Mouse (Mus musculus) stomach, embryonic 14.5 days (tissue): ENCODE data around the gene Ciart. TPM values are rescaled to one million over a fixed set of nuclear protein-coding genes. Genes with fewer than 3 reads are reported as not detected.

Source experiments
- ATAC-seq: fragments of 200-750 bp; cut with Nextera tagmentation; 2 replicates; pipeline ENCODE4 v1.8.0; 2017; ENCODE audit warnings: low read depth, moderate TSS enrichment; ENCODE audit not compliant: insufficient number of reproducible peaks, insufficient read depth, low FRiP score
- H3K27ac ChIP-seq: fragments of 300-500 bp; sonication (generic); 2 replicates; pipeline ENCODE4 v1.5.1; 2014; ENCODE audit warnings: mild to moderate bottlenecking, low read length, moderate library complexity, mixed read lengths
- H3K27me3 ChIP-seq: fragments of 300-500 bp; sonication (generic); 2 replicates; pipeline ENCODE4 v1.6.1; 2014; ENCODE audit warnings: low read length, control low read depth, mixed read lengths; ENCODE audit not compliant: control insufficient read depth, insufficient read depth
- H3K36me3 ChIP-seq: fragments of 300-500 bp; sonication (generic); 2 replicates; pipeline ENCODE4 v1.6.1; 2014; ENCODE audit warnings: mild to moderate bottlenecking, control low read depth, low read length, moderate library complexity, mixed read lengths; ENCODE audit not compliant: control insufficient read depth, insufficient read depth
- H3K4me1 ChIP-seq: fragments of 300-500 bp; sonication (generic); 2 replicates; pipeline ENCODE4 v1.6.1; 2014; ENCODE audit warnings: low read length, control low read depth, mixed read lengths; ENCODE audit not compliant: control insufficient read depth, insufficient read depth
- H3K4me2 ChIP-seq: fragments of 300-500 bp; sonication (generic); replicated peaks from 2 replicates; pipeline ENCODE4 v1.6.1; 2014; ENCODE audit warnings: low read depth, low read length, control low read depth
- H3K4me3 ChIP-seq: fragments of 300-500 bp; sonication (generic); 2 replicates; pipeline ENCODE4 v1.5.1; 2014; ENCODE audit warnings: low read depth, low read length, control low read depth
- H3K9ac ChIP-seq: fragments of 300-500 bp; sonication (generic); replicated peaks from 2 replicates; pipeline ENCODE4 v1.6.1; 2014; ENCODE audit warnings: low read depth, mild to moderate bottlenecking, control low read depth, low read length, moderate library complexity, mixed read lengths
- H3K9me3 ChIP-seq: fragments of 300-500 bp; sonication (generic); 2 replicates; pipeline ENCODE4 v1.6.1; 2016; ENCODE audit warnings: low read depth, low read length, control low read depth; ENCODE audit not compliant: control insufficient read depth
- WGBS: fragments of 180-500 bp; shearing (Covaris S2); extraction: QIAGEN DNeasy Blood & Tissue Kit; methylation state at CpG from one replicate; pipeline ENCODE4 v1.1.7; 2014; 5-methylcytosine and 5-hydroxymethylcytosine counted together
- polyA plus RNA-seq: library from polyadenylated mRNA; unstranded; fragments of >200 nt; fragmentation: Nextera tagmentation; extraction: Ambion mirVana; gene quantifications from 2 replicates; pipeline ENCODE4 v1.2.1, GENCODE M21; 2014

Gene Ciart
- polyA plus RNA-seq = 5.3 and 5.6 TPM in 2 replicates

GRCm38 (mm10) chr3:95881979-95882815, at the start of gene Ciart:
TSS of gene Ciart (minus strand) at chr3:95882251.
- Histone ChIP-seq H3K27ac (no peak within 1 kb of the TSS), H3K9ac (no peak within 1 kb of the TSS), H3K36me3 (no peaks in the 10 kb centered on the region), H3K4me2 (peak within 1 kb of the TSS; percentile 98), H3K9me3 (no peaks in the 10 kb centered on the region), H3K4me1 (0 out of 2 replicates have a peak, but pooled peaks cover 3% of the 10 kb centered on the region), H3K27me3 (no peaks in the 10 kb centered on the region), H3K4me3 (peak within 1 kb of the TSS; percentile 43)
- WGBS = under 1% methylated on average over 66 of the region's 66 CpGs
- peak; percentile 98 for ATAC-seq

GRCm38 (mm10) chr3:95931471-95931870, 49.4 kb upstream of the Ciart start:
- H3K36me3 ChIP-seq = peaks cover 17% of the 10 kb centered on the region
- ATAC-seq = no peak
- WGBS = 88% methylated on average over 1 of the region's 1 CpGs
- no peaks in the 10 kb centered on the region for H3K9me3 ChIP-seq
- H3K4me1 ChIP-seq = 0 out of 2 replicates have a peak, but pooled peaks cover 3% of the 10 kb centered on the region
- no peak overlapping the region for H3K4me3 ChIP-seq
- no peak overlapping the region for H3K4me2 ChIP-seq
- H3K27ac ChIP-seq = no peak overlapping the region
- H3K9ac ChIP-seq = no peak overlapping the region
- no peaks in the 10 kb centered on the region for H3K27me3 ChIP-seq

- H3K4me1 ChIP-seq = 0 out of 2 replicates have a peak, but pooled peaks cover 3% of the 10 kb centered on the region
- peak overlapping the region; percentile 74 for H3K4me3 ChIP-seq
- no peaks in the 10 kb centered on the region for H3K9me3 ChIP-seq
- H3K27ac ChIP-seq = peak overlapping the region; percentile 93; the same call in 1 of the 2 replicates
- no peak for ATAC-seq
- no peaks in the 10 kb centered on the region for H3K27me3 ChIP-seq
- 1% methylated on average over 5 of the region's 5 CpGs for WGBS
- H3K9ac ChIP-seq = peak overlapping the region; percentile 96
- peaks cover 15% of the 10 kb centered on the region for H3K36me3 ChIP-seq
- H3K4me2 ChIP-seq = peak overlapping the region; percentile 59
These were observed 48.4 kb upstream of the Ciart start for GRCm38 (mm10) chr3:95930471-95930789.

GRCm38 (mm10) chr3:95929581-95930470, 47.8 kb upstream of the Ciart start:
- WGBS = under 1% methylated on average over 83 of the region's 105 CpGs
- H3K4me3 ChIP-seq = peak overlapping the region; percentile 74
- peaks cover 11% of the 10 kb centered on the region for H3K36me3 ChIP-seq
- peak overlapping the region; percentile 59 for H3K4me2 ChIP-seq
- peak overlapping the region; percentile 96 for H3K9ac ChIP-seq
- H3K27ac ChIP-seq = peak overlapping the region; percentile 93
- ATAC-seq = no peak
- no peaks in the 10 kb centered on the region for H3K9me3 ChIP-seq
- H3K4me1 ChIP-seq = 0 out of 2 replicates have a peak, but pooled peaks cover 3% of the 10 kb centered on the region
- H3K27me3 ChIP-seq = no peaks in the 10 kb centered on the region

GRCm38 (mm10) chr3:95928658-95929503, 46.8 kb upstream of the Ciart start, which contains the start of gene Anp32e:
TSS of gene Anp32e (plus strand) at chr3:95929246.
- Histone ChIP-seq H3K4me2 (peak within 1 kb of the TSS; percentile 59), H3K4me3 (peak within 1 kb of the TSS; percentile 74), H3K27me3 (no peaks in the 10 kb centered on the region), H3K36me3 (peaks cover 1% of the 10 kb centered on the region; the same call in 1 of the 2 replicates), H3K9ac (peak within 1 kb of the TSS; percentile 96), H3K9me3 (no peaks in the 10 kb centered on the region), H3K27ac (peak within 1 kb of the TSS; percentile 93), H3K4me1 (0 out of 2 replicates have a peak, but pooled peaks cover 3% of the 10 kb centered on the region)
- ATAC-seq = peak; percentile 100
- WGBS = under 1% methylated on average over 49 of the region's 49 CpGs

- ATAC-seq = no peak
- H3K36me3 ChIP-seq = no peaks in the 10 kb centered on the region
- peak overlapping the region; percentile 74 for H3K4me3 ChIP-seq
- H3K27me3 ChIP-seq = no peaks in the 10 kb centered on the region
- peak overlapping the region; percentile 93 for H3K27ac ChIP-seq
- H3K4me1 ChIP-seq = 0 out of 2 replicates have a peak, but pooled peaks cover 3% of the 10 kb centered on the region
- peak overlapping the region; percentile 56 for H3K4me2 ChIP-seq
- WGBS = 54% methylated on average over 6 of the region's 6 CpGs
- peak overlapping the region; percentile 36; the same call in 1 of the 2 replicates for H3K9ac ChIP-seq
- no peaks in the 10 kb centered on the region for H3K9me3 ChIP-seq
These were observed 46.2 kb upstream of the Ciart start for GRCm38 (mm10) chr3:95928261-95928657.

- Histone ChIP-seq H3K36me3 (no peaks in the 10 kb centered on the region), H3K4me1 (no peaks in the 10 kb centered on the region), H3K27me3 (no peaks in the 10 kb centered on the region), H3K27ac (no peak overlapping the region), H3K9me3 (no peaks in the 10 kb centered on the region), H3K4me2 (no peak overlapping the region), H3K4me3 (no peak overlapping the region), H3K9ac (no peak overlapping the region)
- no peak for ATAC-seq
- 79% methylated on average over 5 of the region's 5 CpGs for WGBS
These were observed 43.0 kb upstream of the Ciart start for GRCm38 (mm10) chr3:95925087-95925486.
